Mouse (Mus musculus) liver, embryonic 14.5 days (tissue): ENCODE data around the gene Postn.

Experiments
- CTCF ChIP-seq: IDR thresholded peaks from 2 replicates; pipeline ENCODE4 v1.5.1; 2016; ENCODE audit warnings: antibody characterized with exemption, low read depth, control low read depth
- EP300 ChIP-seq: IDR thresholded peaks from 2 replicates; pipeline ENCODE4 v1.6.1; 2016; ENCODE audit warnings: antibody characterized with exemption, low read depth

DNA sequence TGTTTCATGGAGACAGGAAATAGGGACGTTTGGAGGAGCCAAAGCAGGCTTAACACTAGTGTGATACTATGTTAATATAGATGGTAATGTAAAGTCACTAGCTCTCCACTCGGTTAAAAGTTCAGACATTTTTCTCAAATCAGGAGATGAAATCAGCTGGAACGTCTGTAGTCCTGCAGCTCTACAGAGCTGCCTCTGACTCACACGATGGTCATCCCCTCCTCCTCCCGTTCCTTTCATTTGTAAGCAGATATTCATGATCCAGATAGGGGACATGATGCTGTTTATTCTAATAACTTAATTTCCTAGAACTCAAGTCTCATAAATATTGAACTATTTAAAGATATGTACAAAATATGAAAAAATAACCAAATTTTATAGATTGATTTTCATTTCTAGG is 40.8 kb downstream of the Postn start:
- TF ChIP-seq CTCF: no peak
- TF ChIP-seq EP300: no peak
